Mouse (Mus musculus): ENCODE measurements at regions not wholly inside any gene's neighbourhood (a gene's known extent, or its start where the extent isn't known, plus 50 kb on each side); places are given as distances from the start of the nearest gene placed in this dataset.

GRCm38 (mm10) chr4:64207118-64207868 is 160.5 kb upstream of the Tnc start:
- DNase-seq (ENCODE audit: extremely low read depth, insufficient read length, low spot score) = no peak

GRCm38 (mm10) chr4:64200808-64201190 is 154.0 kb upstream of the Tnc start:
- DNase-seq (ENCODE audit: extremely low read depth, insufficient read length, low spot score) = no peak

DNA sequence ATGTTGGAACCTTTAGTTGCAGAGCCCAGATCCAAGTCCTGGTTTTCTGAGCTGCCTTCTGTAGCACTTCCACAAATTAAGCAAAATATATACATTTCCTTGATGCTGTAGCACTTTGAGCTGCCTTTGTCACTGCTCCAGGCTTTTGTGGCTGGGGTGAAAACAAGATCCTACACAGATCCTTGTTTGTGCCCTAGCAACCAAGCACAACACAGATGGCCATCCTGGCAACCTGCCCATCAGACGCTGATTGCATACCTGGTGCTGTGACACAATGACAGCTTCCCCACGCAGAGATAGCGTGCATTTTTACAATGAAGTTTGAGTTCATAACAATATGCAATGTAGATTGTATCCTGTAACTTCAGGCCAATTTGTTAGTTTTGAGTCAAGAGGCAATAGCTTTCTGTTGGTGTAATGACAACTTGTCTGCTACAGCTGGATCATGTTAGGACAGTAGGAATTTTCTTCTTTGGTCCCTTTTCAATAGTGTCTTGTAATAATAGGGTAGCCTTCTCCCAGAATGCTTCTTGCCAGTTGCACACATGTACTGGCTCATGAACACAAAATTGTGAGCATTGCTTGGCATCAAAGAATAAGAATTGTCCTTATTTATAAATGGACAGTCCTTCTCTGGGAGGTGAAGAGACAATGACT is 153.5 kb upstream of the Tnc start:
- DNase-seq (ENCODE audit: extremely low read depth, insufficient read length, low spot score) = no peak

DNA sequence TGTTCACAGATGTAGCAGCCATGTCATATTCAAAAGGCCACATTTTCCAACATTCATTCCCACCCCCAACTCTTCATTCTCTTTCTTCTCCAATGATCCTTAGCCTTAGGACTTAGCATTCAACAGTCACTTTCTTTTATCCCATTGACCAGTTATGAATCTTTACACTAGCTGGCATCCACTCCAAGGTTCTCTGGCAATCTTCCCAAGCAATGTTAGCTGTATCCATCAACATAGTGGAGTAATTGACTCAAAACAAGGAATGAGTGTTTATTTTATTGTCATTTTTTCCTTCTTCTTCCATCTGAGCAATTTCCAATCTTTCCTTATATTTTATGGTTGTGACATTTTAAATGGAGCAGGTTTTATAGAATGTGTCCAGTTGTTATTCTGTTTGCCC is 138.2 kb upstream of the Tnc start:
- DNase-seq (ENCODE audit: extremely low read depth, insufficient read length, low spot score) = no peak

DNA sequence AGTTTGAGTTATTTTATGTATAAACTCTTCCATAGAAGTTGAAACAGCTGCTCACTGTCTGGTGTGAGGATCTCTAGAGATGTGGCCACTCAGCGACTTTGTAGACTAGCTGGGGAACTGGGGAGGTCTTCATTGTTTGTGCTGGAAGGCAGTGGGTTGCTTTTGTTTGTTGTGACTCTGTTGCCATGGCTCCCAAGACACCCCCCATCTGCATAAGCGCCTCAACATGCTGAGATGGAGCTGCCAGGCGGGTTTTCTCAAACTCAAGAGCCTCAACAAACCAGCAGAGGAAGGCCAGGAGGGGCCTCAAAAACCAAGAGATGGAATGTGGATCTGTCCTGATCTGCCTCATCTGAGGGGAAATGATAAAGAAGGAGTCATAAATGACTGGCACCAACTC is 129.1 kb upstream of the Tnc start:
- no peak for DNase-seq (ENCODE audit: extremely low read depth, insufficient read length, low spot score)

GRCm38 (mm10) chr4:64171476-64171875 is 124.7 kb upstream of the Tnc start:
- DNase-seq (ENCODE audit: extremely low read depth, insufficient read length, low spot score) = no peak

DNA sequence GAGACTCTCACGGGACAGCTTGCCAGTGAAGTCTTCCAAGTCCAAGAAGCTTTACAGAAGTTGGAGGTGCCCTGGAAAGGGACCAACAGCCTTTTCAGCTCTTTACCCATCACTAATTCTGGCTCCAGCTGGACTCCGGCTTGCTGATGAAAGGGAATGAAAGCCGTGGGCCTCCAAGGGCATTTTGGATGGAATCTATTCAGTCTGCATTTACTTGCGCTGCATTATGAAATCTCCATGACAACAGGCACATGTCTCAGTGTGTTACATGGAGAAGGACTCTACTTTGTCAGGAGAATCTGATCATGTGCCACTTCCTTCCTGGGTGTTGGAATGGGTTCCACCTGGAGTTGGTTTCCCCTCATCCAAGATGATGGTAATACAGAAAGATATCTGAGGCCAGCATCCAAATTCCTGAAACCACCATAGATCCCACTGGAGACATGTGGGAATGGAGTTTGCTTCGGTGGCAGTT is 102.2 kb upstream of the Tnc start:
- DNase-seq (ENCODE audit: extremely low read depth, insufficient read length, low spot score) = no peak

- DNase-seq (ENCODE audit: extremely low read depth, insufficient read length, low spot score) = no peak
Measured at GRCm38 (mm10) chr4:64145924-64146323, 99.1 kb upstream of the Tnc start.

GRCm38 (mm10) chr4:64142963-64143362 is 96.1 kb upstream of the Tnc start:
- no peak for DNase-seq (ENCODE audit: extremely low read depth, insufficient read length, low spot score)

- no peak for DNase-seq (ENCODE audit: extremely low read depth, insufficient read length, low spot score)
Measured at GRCm38 (mm10) chr4:64142356-64142787, 95.6 kb upstream of the Tnc start.

GRCm38 (mm10) chr4:64139836-64140235 is 93.0 kb upstream of the Tnc start:
- DNase-seq (ENCODE audit: extremely low read depth, insufficient read length, low spot score) = peak; percentile 29

- DNase-seq (ENCODE audit: extremely low read depth, insufficient read length, low spot score) = no peak
Measured at GRCm38 (mm10) chr4:64135036-64135435, 88.2 kb upstream of the Tnc start.

DNA sequence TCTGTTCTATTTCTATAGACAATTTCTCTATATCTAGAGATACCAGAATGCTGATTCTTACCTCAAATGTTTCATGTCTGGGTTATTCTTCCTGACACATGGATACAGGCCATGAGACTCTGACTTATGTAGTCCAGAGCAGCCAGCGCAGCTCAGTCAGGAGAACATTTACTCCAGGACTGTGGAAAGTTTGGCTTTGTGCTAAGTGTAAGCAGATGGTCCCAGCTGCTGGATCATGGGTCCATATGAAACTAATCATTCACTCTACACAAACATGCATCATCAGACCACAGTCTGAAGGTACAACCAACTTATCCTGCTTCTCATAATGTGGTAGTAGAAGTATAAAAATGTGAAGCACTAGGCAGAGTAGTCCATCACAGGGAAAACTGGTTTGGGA is 82.5 kb upstream of the Tnc start:
- DNase-seq (ENCODE audit: extremely low read depth, insufficient read length, low spot score) = no peak

GRCm38 (mm10) chr4:64124387-64125088 is 77.7 kb upstream of the Tnc start:
- no peak for DNase-seq (ENCODE audit: extremely low read depth, insufficient read length, low spot score)

DNA sequence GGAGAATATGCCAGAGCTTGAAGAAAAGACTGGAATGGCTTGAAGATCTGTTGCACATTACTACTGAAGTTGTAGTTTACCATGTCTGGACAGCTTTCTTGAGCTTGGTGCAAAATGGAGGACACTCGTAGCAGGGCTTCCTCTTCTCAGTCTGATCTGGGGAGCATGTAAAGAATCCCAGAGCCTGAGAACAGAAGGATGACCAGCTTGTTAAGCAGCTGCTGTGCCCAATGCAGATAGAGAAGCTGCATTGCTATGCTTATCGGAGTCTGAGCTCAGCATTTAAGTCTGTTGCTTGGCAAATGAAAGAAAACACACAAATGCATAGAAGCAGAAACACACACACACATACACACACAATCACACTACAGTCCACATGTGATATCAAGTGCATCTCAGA is 76.9 kb upstream of the Tnc start:
- DNase-seq (ENCODE audit: extremely low read depth, insufficient read length, low spot score) = no peak

- DNase-seq (ENCODE audit: extremely low read depth, insufficient read length, low spot score) = peak; percentile 64
Measured at GRCm38 (mm10) chr4:64098247-64098646, 51.4 kb upstream of the Tnc start.
